Mouse (Mus musculus): ENCODE results near the gene Zfp174.
"Not testable (repeated sequence)": the region's sequence is repeated elsewhere in the genome, so short reads cannot be mapped to it uniquely, and the experiment has no call there.

DNA sequence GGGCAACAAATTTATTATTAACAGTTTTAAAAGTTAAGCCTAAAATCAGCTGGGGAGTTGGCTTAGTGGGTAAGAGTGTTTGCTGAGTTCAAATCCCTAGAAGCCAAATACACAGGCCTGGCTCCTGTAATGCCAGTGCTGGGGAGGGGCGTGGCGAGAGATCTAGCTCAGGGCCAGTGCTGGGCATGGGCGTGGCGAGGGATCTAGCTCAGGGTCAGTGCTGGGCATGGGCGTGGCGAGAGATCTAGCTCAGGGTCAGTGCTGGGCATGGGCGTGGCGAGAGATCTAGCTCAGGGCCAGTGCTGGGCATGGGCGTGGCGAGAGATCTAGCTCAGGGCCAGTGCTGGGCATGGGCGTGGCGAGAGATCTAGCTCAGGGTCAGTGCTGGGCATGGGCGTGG, 4.2 kb downstream of the Zfp174 start:
- TF ChIP-seq POLR2A (IDR thresholded peaks at IDR 0.05; ENCODE audit: control insufficient read depth, extremely low read depth, insufficient read depth, low read length, poor library complexity); CTCF (IDR thresholded peaks at IDR 0.05; ENCODE audit: borderline replicate concordance, control insufficient read depth, extremely low read depth, insufficient read depth, low read length, poor library complexity): not testable (repeated sequence)
